Mouse (Mus musculus): ENCODE measurements around the gene AY358078.
"Not testable (repeated sequence)": the region's sequence is repeated elsewhere in the genome, so short reads cannot be mapped to it uniquely, and the experiment has no call there.

GRCm38 (mm10) chr14:51827842-51828241 is 28.0 kb downstream of the AY358078 start:
- TF ChIP-seq CTCF (IDR thresholded peaks at IDR 0.05; ENCODE audit: low read depth, low read length), result 0 out of 2 replicates have a peak, but pooled peaks have one; percentile 29
- not testable (repeated sequence) for TF ChIP-seq POLR2A (IDR thresholded peaks at IDR 0.05; ENCODE audit: borderline replicate concordance, low read depth, low read length)
